Comparison of ENCODE assay signal across 19 mouse cellular contexts in genomic region chr5:140775111-140775510, GRCm38 (mm10). TPM values are rescaled to one million over a fixed set of nuclear protein-coding genes. Genes with fewer than 3 reads are reported as not detected.
DNase-seq lines count a peak whose midpoint lies in the region; ATAC-seq and TF ChIP-seq lines count a peak whose summit lies in the region.
"Had no signal": no experiment of that assay in that cellular context is flagged by ENCODE, and none has a peak within 500 bp of the region (broad histone marks: within the 10 kb centered on the region; RNA-seq: fewer than 3 reads in every experiment).

No protein-coding gene starts in this region.

- no peaks in the 10 kb centered on the region for H3K9me3 ChIP-seq in heart, embryonic 13.5 days
- H3K9me3 ChIP-seq: embryonic facial prominence, embryonic 13.5 days; embryonic facial prominence, embryonic 15.5 days; forebrain, embryonic 10.5 days; forebrain, embryonic 12.5 days had no signal

- H3K4me3 ChIP-seq in heart, embryonic 13.5 days = no peak overlapping the region
- no peak overlapping the region for H3K4me3 ChIP-seq in left cerebral cortex, adult 2 months
- H3K4me3 ChIP-seq: embryonic facial prominence, embryonic 13.5 days; embryonic facial prominence, embryonic 15.5 days; erythroblast, embryonic 14.5 days; forebrain, embryonic 10.5 days; forebrain, embryonic 12.5 days had no signal

- H3K27ac ChIP-seq in heart, embryonic 13.5 days (replicated peaks) = no peak overlapping the region
- peak overlapping the region; percentile 40; the same call in 1 of the 2 replicates for H3K27ac ChIP-seq in left cerebral cortex, adult 2 months
- H3K27ac ChIP-seq: embryonic facial prominence, embryonic 13.5 days; embryonic facial prominence, embryonic 15.5 days; forebrain, embryonic 10.5 days; forebrain, embryonic 12.5 days had no signal

- H3K9ac ChIP-seq in heart, embryonic 13.5 days = 0 out of 2 replicates have a peak overlapping the region, but pooled peaks have one; percentile 21
- H3K9ac ChIP-seq: embryonic facial prominence, embryonic 13.5 days; embryonic facial prominence, embryonic 15.5 days; forebrain, embryonic 12.5 days had no signal

- DNase-seq in cerebellum, postnatal 14 days = peak; percentile 59 to 71
- DNase-seq in cerebellum, adult 11-12 months = no peak
- DNase-seq in heart, adult 8-10 months (ENCODE audit: low spot score) = no peak
- no peak for DNase-seq in left cerebral cortex, adult 2 months (ENCODE audit: extremely low spot score in 1 of 2, low spot score in 2 of 2)
- DNase-seq in left cerebral cortex, adult 9 months (ENCODE audit: low spot score in 2 of 2) = no peak
- DNase-seq: adrenal gland, postnatal 10 days; adrenal gland, postnatal 25 days; cerebellum, adult 11 months; cerebellum, adult 2 months; cerebellum, adult 9-10 months; embryo, embryonic 11 days had no signal

- no peak for TF ChIP-seq CTCF in left cerebral cortex, adult 2 months (IDR thresholded peaks at IDR 0.05)

- intact Hi-C loops in left cerebral cortex, adult 2 months (cut with DNase I) = no loop called here

- H3K27me3 ChIP-seq in heart, embryonic 13.5 days (replicated peaks) = no peaks in the 10 kb centered on the region
- H3K27me3 ChIP-seq: embryonic facial prominence, embryonic 13.5 days; embryonic facial prominence, embryonic 15.5 days; forebrain, embryonic 12.5 days had no signal

- H3K36me3 ChIP-seq in heart, embryonic 13.5 days = peaks cover 39% of the 10 kb centered on the region

- no peak overlapping the region for H3K4me2 ChIP-seq in heart, embryonic 13.5 days
- H3K4me2 ChIP-seq: embryonic facial prominence, embryonic 13.5 days; embryonic facial prominence, embryonic 15.5 days; forebrain, embryonic 12.5 days had no signal

- ATAC-seq in heart, embryonic 13.5 days (ENCODE audit: extremely low read depth, insufficient number of reproducible peaks, low FRiP score, low TSS enrichment) = no peak
- ATAC-seq: forebrain, embryonic 14.5 days; forebrain, embryonic 16.5 days had no signal

- 87% methylated on average over 4 of the region's 4 CpGs for WGBS in heart, embryonic 13.5 days

- H3K4me1 ChIP-seq in heart, embryonic 13.5 days = peaks cover 66% of the 10 kb centered on the region

RNA-seq across cellular contexts. Expression of gene Amz1, which starts 51.2 kb away (rescaled TPM):
- polyA plus RNA-seq in heart, embryonic 13.5 days (2015; fragmentation: Nextera tagmentation; extraction: Ambion mirVana) = 0.59 and 0.60 TPM in 2 replicates
- total RNA-seq in heart, adult 8-10 months (2022) = under 1 TPM; 0.31 to 0.35 (median 0.34) TPM
- 10 to 100 TPM; 16.2 to 20.2 TPM for total RNA-seq in left cerebral cortex, adult 2 months (2021)
- polyA plus RNA-seq: erythroblast, embryonic 14.5 days had no signal

RNA-seq across cellular contexts. Expression of gene Gna12, which starts 55.1 kb away (rescaled TPM):
- polyA plus RNA-seq in heart, embryonic 13.5 days (2015; fragmentation: Nextera tagmentation; extraction: Ambion mirVana) = 9.4 and 10.9 TPM in 2 replicates
- 100 to 1,000 TPM; 124 to 170 (median 134) TPM for total RNA-seq in heart, adult 8-10 months (2022)
- total RNA-seq in left cerebral cortex, adult 2 months (2021) = 10 to 100 TPM; 62.2 to 67.6 TPM

Comparison
In these comparisons a context has a peak if more than half of its experiments do, and no peak if none do; other contexts are left out.
1. DNase-seq: peak in cerebellum, postnatal 14 days (2 of 2); none in cerebellum, adult 11-12 months (single experiment), heart, adult 8-10 months (single experiment), left cerebral cortex, adult 2 months (0 of 2) and left cerebral cortex, adult 9 months (0 of 2).
2. RNA of gene Amz1, which starts 51.2 kb away (total RNA-seq): 16.2 to 20.2 TPM in left cerebral cortex, adult 2 months; 0.31 to 0.35 TPM in heart, adult 8-10 months; every median in the first group is over 10 times any median in the second.